Mouse (Mus musculus): ENCODE data around the gene Slc2a6. TPM values are rescaled to one million over a fixed set of nuclear protein-coding genes. Genes with fewer than 3 reads are reported as not detected.

Slc2a6 gene
- total and polyA plus RNA-seq, 3 experiments = 22.1 to 55.9 (median 43.3) TPM

DNA sequence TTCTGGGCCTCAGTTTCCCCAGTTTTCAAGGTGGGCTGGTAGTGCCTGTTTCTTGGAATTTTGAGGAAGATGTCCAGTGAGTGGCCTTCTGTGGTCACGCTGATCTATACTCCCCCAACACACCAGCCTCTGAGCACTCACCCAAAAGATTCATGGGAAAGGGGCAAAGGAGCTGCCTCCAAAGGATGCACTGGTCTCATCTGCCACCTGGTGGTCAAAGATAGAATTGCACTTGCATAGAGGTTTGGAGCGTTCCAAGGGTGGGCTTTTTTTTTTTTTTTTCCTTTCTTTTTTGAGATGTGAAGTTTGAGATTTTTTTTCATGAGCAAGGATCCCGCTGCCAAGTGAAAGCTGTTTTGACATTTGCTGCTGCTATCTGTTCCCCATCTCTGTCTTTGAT is 10.8 kb upstream of the Slc2a6 start:
- Histone ChIP-seq H3K4me3 (replicated peaks in 1 of 3; ENCODE audit: low read depth in 2 of 3, low read length in 2 of 3, poor library complexity in 1 of 3) (no peak overlapping the region), H3K79me2 (replicated peaks; ENCODE audit: control insufficient read depth, extremely low read depth, insufficient read depth, poor library complexity, severe bottlenecking) (no peaks in the 10 kb centered on the region), H3K4me2 (ENCODE audit: insufficient read depth, low read depth, poor library complexity, severe bottlenecking) (no peak overlapping the region), H3K27me3 (replicated peaks) (peaks cover 36% of the 10 kb centered on the region), H3K9me3 (replicated peaks; ENCODE audit: low read length) (no peaks in the 10 kb centered on the region), H3K27ac (ENCODE audit: insufficient read depth, low read depth) (no peak overlapping the region), H3K9ac (ENCODE audit: insufficient read depth, low read depth) (no peak overlapping the region), H3K4me1 (ENCODE audit: control insufficient read depth in 1 of 2, insufficient read depth in 2 of 2) (peaks cover 19 to 48% of the 10 kb centered on the region in 2 experiments), H3K36me3 (replicated peaks in 1 of 2; ENCODE audit: control insufficient read depth in 1 of 2, insufficient read depth in 1 of 2, low read length in 1 of 2) (no peaks in the 10 kb centered on the region)
- dilution Hi-C loops (cut with MboI; ENCODE audit: extremely low pct_ligation_motif_present, extremely low pct_unique_long_range_greater_than_20kb, low sequenced_read_pairs) (no loop called here), in situ Hi-C loops (cut with MboI; ENCODE audit: low pct_ligation_motif_present, low pct_unique_long_range_greater_than_20kb, low sequenced_read_pairs) (loop anchor here (5.0 kb wide), 1 partner anchor 396 kb away; no protein-coding TSS in a partner anchor)
- DNase-seq (ENCODE audit: extremely low read depth) = peak; percentile 69
- no peak for TF ChIP-seq E2F4 (IDR thresholded peaks at IDR 0.05; ENCODE audit: insufficient replicate concordance, low read depth, low read length)
- no peak for TF ChIP-seq CHD1 (IDR thresholded peaks at IDR 0.05; ENCODE audit: low read depth, low read length)
- no peak for TF ChIP-seq CHD2 (IDR thresholded peaks at IDR 0.05; ENCODE audit: low read length)
- no peak for TF ChIP-seq MEF2A (IDR thresholded peaks at IDR 0.05; ENCODE audit: borderline replicate concordance, low read depth, low read length)
- no peak for TF ChIP-seq POLR2A (IDR thresholded peaks at IDR 0.05; ENCODE audit: low read depth, low read length)
- no peak for TF ChIP-seq KAT2A (IDR thresholded peaks at IDR 0.05; ENCODE audit: insufficient replicate concordance, low read length)
- no peak for TF ChIP-seq NRF1 (IDR thresholded peaks at IDR 0.05; ENCODE audit: low read depth, low read length)
- peak; percentile 83 for TF ChIP-seq ZC3H11A (IDR thresholded peaks at IDR 0.05; ENCODE audit: low read depth, low read length)
- TF ChIP-seq ZMIZ1 (IDR thresholded peaks at IDR 0.05; ENCODE audit: low read depth, low read length) = no peak
- TF ChIP-seq ELF1 (IDR thresholded peaks at IDR 0.05; ENCODE audit: low read depth, low read length) = no peak
- no peak for TF ChIP-seq EP300 (IDR thresholded peaks at IDR 0.05; ENCODE audit: low read length)
- no peak for TF ChIP-seq MAX (IDR thresholded peaks at IDR 0.05; ENCODE audit: low read length)
- no peak for TF ChIP-seq USF2 (conservative IDR thresholded peaks at IDR 0.05; ENCODE audit: low read depth, low read length)
- TF ChIP-seq PAX5 (IDR thresholded peaks at IDR 0.05; ENCODE audit: low read length) = no peak
- TF ChIP-seq CTCF (conservative IDR thresholded peaks at IDR 0.05 in 1 of 2, IDR thresholded peaks at IDR 0.05 in 1 of 2; ENCODE audit: low read depth in 2 of 2, low read length in 2 of 2) = peak; percentile 96 to 97
- TF ChIP-seq MAFK (IDR thresholded peaks at IDR 0.05; ENCODE audit: insufficient replicate concordance, low read length) = no peak
- TF ChIP-seq IRF4 (IDR thresholded peaks at IDR 0.05; ENCODE audit: low read depth, low read length) = no peak
- no peak for TF ChIP-seq HCFC1 (IDR thresholded peaks at IDR 0.05; ENCODE audit: low read depth, low read length)
- no peak for TF ChIP-seq JUN (IDR thresholded peaks at IDR 0.05; ENCODE audit: insufficient read depth, low read depth, low read length)
- TF ChIP-seq RCOR1 (conservative IDR thresholded peaks at IDR 0.05; ENCODE audit: low read depth, low read length) = no peak
- TF ChIP-seq MYC (IDR thresholded peaks at IDR 0.05; ENCODE audit: low read depth, low read length) = no peak
- TF ChIP-seq BHLHE40 (IDR thresholded peaks at IDR 0.05; ENCODE audit: low read depth, low read length) = no peak
- TF ChIP-seq USF1 (IDR thresholded peaks at IDR 0.05; ENCODE audit: low read depth, low read length) = no peak
- no peak for TF ChIP-seq POLR2AphosphoS2 (IDR thresholded peaks at IDR 0.05; ENCODE audit: low read depth, low read length)
- no peak for TF ChIP-seq UBTF (IDR thresholded peaks at IDR 0.05; ENCODE audit: low read depth, low read length)
- no peak for TF ChIP-seq TBP (conservative IDR thresholded peaks at IDR 0.05; ENCODE audit: low read depth, low read length)
- TF ChIP-seq ZKSCAN1 (IDR thresholded peaks at IDR 0.05; ENCODE audit: borderline replicate concordance, low read depth, low read length) = no peak
- TF ChIP-seq TCF12 (IDR thresholded peaks at IDR 0.05; ENCODE audit: low read depth, low read length) = no peak
- no peak for TF ChIP-seq MXI1 (IDR thresholded peaks at IDR 0.05; ENCODE audit: low read depth, low read length)
- peak; percentile 98 for TF ChIP-seq RAD21 (IDR thresholded peaks at IDR 0.05; ENCODE audit: low read depth, low read length)
- TF ChIP-seq GABPA (IDR thresholded peaks at IDR 0.05; ENCODE audit: insufficient replicate concordance, low read depth, low read length) = no peak
- TF ChIP-seq ZNF384 (IDR thresholded peaks at IDR 0.05; ENCODE audit: low read depth, low read length) = peak; percentile 90
- TF ChIP-seq SMC3 (IDR thresholded peaks at IDR 0.05; ENCODE audit: low read depth, low read length) = peak; percentile 97
- TF ChIP-seq ETS1 (conservative IDR thresholded peaks at IDR 0.05; ENCODE audit: low read depth, low read length) = no peak
- no peak for TF ChIP-seq MAZ (IDR thresholded peaks at IDR 0.05; ENCODE audit: low read depth, low read length)
